Mouse (Mus musculus): ENCODE measurements around the gene Usp29.

- TF ChIP-seq JUND (conservative IDR thresholded peaks at IDR 0.05; ENCODE audit: low read depth, low read length) (no peak), CHD1 (IDR thresholded peaks at IDR 0.05; ENCODE audit: low read depth, low read length) (no peak)
Measured at GRCm38 (mm10) chr7:6929286-6929685, 198.9 kb downstream of the Usp29 start.

Data from CH12.LX (cell line).